Comparison of ENCODE assay signal across 18 mouse cellular contexts in the genomic region with DNA sequence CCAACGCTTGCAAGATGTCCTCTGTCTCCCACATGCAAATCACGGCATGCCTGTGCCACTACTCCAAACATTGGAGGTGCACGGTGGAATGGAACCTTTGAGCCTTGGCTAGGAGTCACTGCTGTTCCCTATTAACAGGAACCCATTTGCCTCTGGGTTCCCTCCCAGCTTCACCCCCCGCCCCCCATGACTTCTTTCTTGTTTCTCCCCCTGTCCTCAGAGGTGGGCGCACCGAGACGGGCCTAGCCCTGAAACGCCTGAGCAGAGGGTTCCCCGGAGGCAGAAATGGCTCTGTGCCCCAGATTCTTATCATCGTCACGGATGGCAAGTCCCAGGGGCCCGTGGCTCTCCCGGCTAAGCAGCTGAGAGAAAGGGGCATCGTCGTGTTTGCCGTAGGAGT. TPM values are rescaled to one million over a fixed set of nuclear protein-coding genes. Genes with fewer than 3 reads are reported as not detected.
"Had no signal": no experiment of that assay in that cellular context is flagged by ENCODE, and none has a peak within 500 bp of the region (broad histone marks: within the 10 kb centered on the region; RNA-seq: fewer than 3 reads in every experiment).

No protein-coding gene starts in this region.

- H3K9ac ChIP-seq: limb, embryonic 13.5 days; liver, embryonic 15.5 days; neural tube, embryonic 15.5 days had no signal

- H3K27ac ChIP-seq: limb, embryonic 13.5 days; liver, embryonic 15.5 days; midbrain, embryonic 10.5 days; neural tube, embryonic 15.5 days had no signal

- H3K27me3 ChIP-seq: neural tube, embryonic 15.5 days had no signal

- H3K4me3 ChIP-seq: limb, embryonic 13.5 days; liver, embryonic 15.5 days; midbrain, embryonic 10.5 days; myocyte; neural tube, embryonic 15.5 days had no signal

- ATAC-seq: inflammation-experienced regulatory T-cells, adult 6 months; intestine, postnatal 0 days; lung, postnatal 0 days had no signal

- H3K4me1 ChIP-seq: limb, embryonic 13.5 days; liver, embryonic 15.5 days; neural tube, embryonic 15.5 days had no signal

- H3K9me3 ChIP-seq: limb, embryonic 13.5 days; liver, embryonic 15.5 days; midbrain, embryonic 10.5 days; neural tube, embryonic 15.5 days had no signal

- H3K36me3 ChIP-seq: limb, embryonic 13.5 days; liver, embryonic 15.5 days; midbrain, embryonic 10.5 days; neural tube, embryonic 15.5 days had no signal

- H3K4me2 ChIP-seq: limb, embryonic 13.5 days; liver, embryonic 15.5 days; neural tube, embryonic 15.5 days had no signal

- DNase-seq: left cerebral cortex, postnatal 4 days; lung, adult 2 months; lung, postnatal 36 days; midbrain, embryonic 14.5 days; right cerebral cortex, adult 18-20 months; right cerebral cortex, postnatal 25 days; thymus, adult 18-20 months; thymus, postnatal 14 days had no signal

RNA-seq across cellular contexts. Expression of a gene that starts 23.6 kb away (rescaled TPM):
- total RNA-seq: liver, adult 2 months; megakaryocyte progenitor cell, adult 5-6 weeks had no signal
- polyA plus RNA-seq: inflammation-experienced regulatory T-cells, adult 6 months; liver, adult 2 months; liver, embryonic 15.5 days had no signal
